Mouse (Mus musculus) G1E-ER4 (cell line): Measurements from ENCODE around the gene Map4k5. TPM values are rescaled to one million over a fixed set of nuclear protein-coding genes. Genes with fewer than 3 reads are reported as not detected.

Source experiments
- GATA1 ChIP-seq: IDR thresholded peaks from one replicate; pipeline ENCODE4 v1.8.0; 2012; ENCODE audit warnings: low read length, inconsistent platforms
- polyA plus RNA-seq: library from polyadenylated mRNA; stranded (reverse); fragments of >175 nt; gene quantifications from 2 replicates; pipeline ENCODE4 v1.2.3, GENCODE M21; 2012

The Map4k5 gene
- polyA plus RNA-seq, 1 experiment = 9.3 TPM

- no peak for TF ChIP-seq GATA1
Observed at GRCm38 (mm10) chr12:69857597-69857996, 35.4 kb downstream of the Map4k5 start.

DNA sequence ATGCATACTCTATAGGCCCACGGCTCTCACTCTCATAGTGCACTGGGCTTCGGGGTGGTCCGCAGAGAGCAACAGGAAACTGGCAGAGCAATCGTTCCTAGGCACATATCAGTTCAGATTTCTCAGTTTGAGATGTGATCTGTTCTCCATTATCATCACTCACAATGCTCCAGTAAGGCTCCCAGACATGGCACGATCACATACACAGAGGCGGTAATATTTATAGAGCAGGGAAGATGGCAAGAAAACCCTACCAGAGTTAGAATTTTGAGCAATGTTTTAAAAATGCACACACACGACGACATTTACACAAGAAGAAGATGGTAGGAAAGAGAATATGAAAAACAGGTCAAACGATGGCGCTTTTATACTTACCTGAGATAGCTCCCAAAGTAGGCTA is 36.6 kb downstream of the Map4k5 start:
- no peak for TF ChIP-seq GATA1

DNA sequence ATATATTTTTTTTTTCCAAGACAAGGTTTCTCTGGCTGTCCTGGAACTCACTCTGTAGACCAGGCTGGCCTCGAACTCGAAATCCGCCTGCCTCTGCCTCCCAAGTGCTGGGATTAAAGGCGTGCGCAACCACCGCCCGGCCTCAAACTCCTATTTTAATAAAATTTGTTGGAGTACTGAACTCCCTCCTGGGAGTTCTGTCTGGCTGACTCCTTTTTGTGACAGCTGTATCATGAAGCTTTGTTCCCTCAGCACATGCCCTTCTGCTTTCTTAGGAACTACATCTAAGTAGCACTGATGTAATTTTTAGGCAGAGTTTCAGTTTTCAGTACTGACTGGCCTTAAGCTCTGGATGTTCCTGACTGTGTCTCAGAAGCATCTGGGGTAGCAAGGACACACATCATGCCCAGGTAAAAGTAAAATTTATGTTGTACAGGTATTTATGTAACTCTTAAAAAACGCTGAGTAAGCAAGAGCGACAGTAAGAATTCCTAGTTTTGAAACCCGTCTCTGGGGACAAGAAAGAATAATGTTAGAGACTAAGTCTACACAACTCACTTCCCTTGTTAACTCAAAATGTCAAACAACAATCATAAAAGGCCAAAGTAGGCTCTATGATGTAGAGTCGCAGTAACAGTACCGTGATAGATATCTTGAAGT is 37.2 kb downstream of the Map4k5 start:
- no peak for TF ChIP-seq GATA1

- no peak for TF ChIP-seq GATA1
Observed at GRCm38 (mm10) chr12:69853942-69854341, 39.1 kb downstream of the Map4k5 start.

DNA sequence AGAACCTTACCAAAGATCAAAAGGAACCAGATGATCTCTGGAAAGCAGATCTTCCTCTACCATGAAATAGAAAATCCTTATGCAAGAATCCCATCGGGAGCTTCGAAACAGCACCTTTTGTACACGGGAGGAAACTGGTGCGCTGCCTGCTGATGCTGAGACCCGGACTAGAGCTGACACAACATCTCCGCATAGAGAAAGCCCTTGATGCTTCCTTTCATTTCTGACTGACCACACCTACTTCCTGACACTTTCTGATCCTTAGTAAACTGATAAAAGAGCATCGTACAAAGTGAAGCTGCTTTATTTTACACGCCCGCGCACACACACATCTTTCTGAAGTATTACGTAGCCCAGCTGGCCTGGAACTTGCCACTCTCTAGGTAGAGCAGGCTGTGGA is 39.6 kb downstream of the Map4k5 start:
- TF ChIP-seq GATA1 = no peak

DNA sequence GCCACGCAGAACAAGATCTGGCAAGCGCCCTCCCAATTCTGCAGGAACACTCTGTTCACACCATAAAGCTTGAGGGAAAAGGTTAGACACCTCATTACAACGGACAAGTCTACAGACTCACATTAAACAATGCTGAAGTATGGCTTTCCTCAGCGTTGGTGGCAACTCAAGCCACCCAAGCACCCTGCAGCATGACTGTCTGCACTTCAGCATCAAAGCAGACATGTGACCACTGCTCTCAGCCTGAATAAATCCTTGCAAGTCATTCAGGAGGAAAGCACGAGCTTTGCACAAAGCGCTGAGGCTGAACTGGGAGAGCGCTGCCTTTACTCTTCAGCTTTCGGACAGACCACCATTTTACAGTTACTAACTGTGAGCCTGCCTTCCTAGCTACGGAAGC is 40.7 kb downstream of the Map4k5 start:
- no peak for TF ChIP-seq GATA1

- no peak for TF ChIP-seq GATA1
Observed at GRCm38 (mm10) chr12:69848083-69848878, 44.7 kb downstream of the Map4k5 start.

DNA sequence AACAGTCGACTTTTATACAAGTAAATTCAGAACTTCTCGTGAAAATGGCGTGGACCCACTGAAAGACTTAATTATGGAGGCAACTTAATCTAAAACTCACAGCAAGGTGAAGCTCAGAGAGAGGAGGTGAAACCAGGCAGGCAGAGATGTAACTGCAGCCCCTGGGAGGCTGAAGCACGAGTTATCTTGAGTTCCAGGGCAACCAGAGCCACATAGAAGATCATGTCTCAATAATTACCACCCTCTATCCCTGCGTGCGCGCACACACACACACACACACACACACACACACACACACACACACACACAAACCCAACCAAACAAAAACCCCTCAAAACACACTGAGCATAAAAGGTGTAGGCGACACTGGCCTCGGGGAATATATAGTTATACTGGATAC is 46.5 kb downstream of the Map4k5 start:
- TF ChIP-seq GATA1 = no peak

- no peak for TF ChIP-seq GATA1
Observed at GRCm38 (mm10) chr12:69845722-69846121, 47.3 kb downstream of the Map4k5 start.

GRCm38 (mm10) chr12:69843531-69844445 is 49.2 kb downstream of the Map4k5 start:
- no peak for TF ChIP-seq GATA1

DNA sequence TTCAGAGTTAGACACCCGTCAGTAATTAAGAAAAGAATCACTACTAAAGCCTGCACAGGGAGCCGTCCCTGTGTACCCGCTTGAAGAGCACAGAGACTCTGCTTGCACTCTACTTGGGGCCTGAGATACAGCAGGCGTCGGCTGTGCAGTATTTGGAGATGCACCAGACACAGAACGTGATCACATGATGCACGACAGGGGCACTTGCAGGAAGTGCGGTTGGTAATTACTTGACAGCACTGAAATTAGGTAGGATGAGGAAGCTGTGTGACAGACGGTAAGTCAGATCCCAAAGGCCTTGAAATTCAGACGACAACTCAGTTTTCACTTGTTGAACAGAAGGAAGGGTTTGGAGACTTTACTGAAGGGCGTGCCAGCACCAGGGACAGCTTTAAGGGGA is 54.6 kb downstream of the Map4k5 start:
- no peak for TF ChIP-seq GATA1

GRCm38 (mm10) chr12:69833982-69834604 is 58.9 kb downstream of the Map4k5 start:
- no peak for TF ChIP-seq GATA1

- TF ChIP-seq GATA1 = no peak
Observed at GRCm38 (mm10) chr12:69831239-69831910, 61.6 kb downstream of the Map4k5 start.

- TF ChIP-seq GATA1 = no peak
Observed at GRCm38 (mm10) chr12:69828214-69828613, 64.8 kb downstream of the Map4k5 start.
